8 mouse cellular contexts compared by ENCODE assay signal in genomic region chr5:113118695-113119094, GRCm38 (mm10). TPM values are rescaled to one million over a fixed set of nuclear protein-coding genes. Genes with fewer than 3 reads are reported as not detected.
DNase-seq lines count a peak whose midpoint lies in the region; ATAC-seq lines count a peak whose summit lies in the region.

No protein-coding gene starts in this region.

- H3K4me3 ChIP-seq in heart, embryonic 16.5 days (ENCODE audit: low read length): no peak overlapping the region
- no peak overlapping the region for H3K4me3 ChIP-seq in intestine, embryonic 16.5 days (ENCODE audit: low read length)
- no peak overlapping the region for H3K4me3 ChIP-seq in macrophage (ENCODE audit: inconsistent target)

- intact Hi-C loops in heart, postnatal 10 days (cut with DNase I): no loop called here

- no peak overlapping the region for H3K4me2 ChIP-seq in heart, embryonic 16.5 days (ENCODE audit: low read depth, low read length)
- no peak overlapping the region for H3K4me2 ChIP-seq in intestine, embryonic 16.5 days (ENCODE audit: low read depth, low read length)

- H3K9me3 ChIP-seq in heart, embryonic 16.5 days (replicated peaks; ENCODE audit: control insufficient read depth, low read length): no peaks in the 10 kb centered on the region
- no peaks in the 10 kb centered on the region for H3K9me3 ChIP-seq in intestine, embryonic 16.5 days (ENCODE audit: control insufficient read depth, low read length)

- 40% methylated on average over 6 of the region's 6 CpGs for WGBS in heart, embryonic 16.5 days
- WGBS in intestine, embryonic 16.5 days: 29% methylated on average over 6 of the region's 6 CpGs
- WGBS in macrophage (ENCODE audit: missing documents): 57% methylated on average over 6 of the region's 6 CpGs

- H3K27ac ChIP-seq in heart, embryonic 16.5 days (ENCODE audit: low read length): peak overlapping the region; percentile 28; the same call in 1 of the 2 replicates
- H3K27ac ChIP-seq in intestine, embryonic 16.5 days (ENCODE audit: low read length): peak overlapping the region; percentile 81
- H3K27ac ChIP-seq in macrophage: peak overlapping the region; percentile 60

- no peak overlapping the region for H3K9ac ChIP-seq in heart, embryonic 16.5 days (ENCODE audit: low read length)
- 0 out of 2 replicates have a peak overlapping the region, but pooled peaks have one; percentile 44 for H3K9ac ChIP-seq in intestine, embryonic 16.5 days (ENCODE audit: low read depth, low read length)

- H3K79me2 ChIP-seq in macrophage (ENCODE audit: inconsistent target): peaks cover 11% of the 10 kb centered on the region; the same call in 1 of the 2 replicates

- no peak for ATAC-seq in heart, embryonic 16.5 days (replicated peaks; ENCODE audit: extremely low read depth, insufficient read depth, low FRiP score)
- ATAC-seq in intestine, embryonic 16.5 days: peak; percentile 79
- ATAC-seq in activated CD4-positive, CD25-positive, alpha-beta regulatory T cell, adult 4 months: no peak

- DNase-seq in heart, postnatal 10 days: no peak
- DNase-seq in ZHBTc4 (ENCODE audit: low read depth, low spot score): peak; percentile 82
- no peak for DNase-seq in retina, postnatal 1 day
- no peak for DNase-seq in right cerebral cortex, postnatal 25 days

- H3K4me1 ChIP-seq in heart, embryonic 16.5 days (ENCODE audit: control insufficient read depth, insufficient read depth, low read length): peaks cover 83% of the 10 kb centered on the region
- peaks cover 52% of the 10 kb centered on the region for H3K4me1 ChIP-seq in intestine, embryonic 16.5 days (ENCODE audit: control insufficient read depth, insufficient read depth, low read length)

- no peaks in the 10 kb centered on the region for H3K27me3 ChIP-seq in heart, embryonic 16.5 days (ENCODE audit: control insufficient read depth, insufficient read depth, low read length)
- H3K27me3 ChIP-seq in intestine, embryonic 16.5 days (replicated peaks; ENCODE audit: control insufficient read depth, insufficient read depth, low read length): no peaks in the 10 kb centered on the region

- no peaks in the 10 kb centered on the region; the same call in 1 of the 2 replicates for H3K36me3 ChIP-seq in heart, embryonic 16.5 days (ENCODE audit: control insufficient read depth, insufficient read depth)
- H3K36me3 ChIP-seq in intestine, embryonic 16.5 days (ENCODE audit: control insufficient read depth, insufficient read depth, low read length): no peaks in the 10 kb centered on the region
- H3K36me3 ChIP-seq in macrophage (ENCODE audit: inconsistent target): no peaks in the 10 kb centered on the region

RNA-seq across cellular contexts. Expression of gene Crybb3, which starts 37.3 kb away (rescaled TPM):
- polyA plus RNA-seq in heart, embryonic 16.5 days (2015; fragmentation: Nextera tagmentation; extraction: Ambion mirVana): 0.91 and 1.1 TPM in 2 replicates
- 1 to 10 TPM; 2.0 to 2.1 TPM for total RNA-seq in heart, postnatal 10 days (2021)
- 0.35 and 0.56 TPM in 2 replicates for polyA plus RNA-seq in intestine, embryonic 16.5 days (2015; fragmentation: Nextera tagmentation; extraction: Ambion mirVana)
- total RNA-seq in macrophage (2018; cell fraction: chromatin; rRNA removed): 1 to 10 TPM in 1 of 26 experiments, not detected in 25; 3.9 TPM
- total RNA-seq in macrophage (2018; cell fraction: cytosol; rRNA removed): not detected
- 1 to 10 TPM in 1 of 26 experiments, under 1 TPM in 1, not detected in 24; 0.80 to 3.0 TPM for total RNA-seq in macrophage (2018; cell fraction: nucleus; rRNA removed)
- not detected in 3 replicates for polyA plus RNA-seq in macrophage (2018)
- polyA plus RNA-seq in activated CD4-positive, CD25-positive, alpha-beta regulatory T cell, adult 4 months (2017; shearing (Covaris generic)): not detected

RNA-seq across cellular contexts. Expression of gene Crybb2, which starts 48.8 kb away (rescaled TPM):
- not detected in 2 replicates for polyA plus RNA-seq in heart, embryonic 16.5 days (2015; fragmentation: Nextera tagmentation; extraction: Ambion mirVana)
- total RNA-seq in heart, postnatal 10 days (2021): not detected
- polyA plus RNA-seq in intestine, embryonic 16.5 days (2015; fragmentation: Nextera tagmentation; extraction: Ambion mirVana): not detected in 2 replicates
- not detected for total RNA-seq in macrophage (2018; cell fraction: chromatin; rRNA removed)
- not detected for total RNA-seq in macrophage (2018; cell fraction: cytosol; rRNA removed)
- total RNA-seq in macrophage (2018; cell fraction: nucleus; rRNA removed): not detected
- polyA plus RNA-seq in macrophage (2018): not detected in 3 replicates
- polyA plus RNA-seq in activated CD4-positive, CD25-positive, alpha-beta regulatory T cell, adult 4 months (2017; shearing (Covaris generic)): not detected

Comparison
In these comparisons a context has a peak if more than half of its experiments do, and no peak if none do; other contexts are left out.
1. H3K27ac ChIP-seq: peak in every context shown above with its lines; median percentile 81 in intestine, embryonic 16.5 days; 60 in macrophage; 28 in heart, embryonic 16.5 days.